Mouse (Mus musculus): ENCODE results near the gene Itgb2. TPM values are rescaled to one million over a fixed set of nuclear protein-coding genes. Genes with fewer than 3 reads are reported as not detected.

Itgb2 gene
- polyA plus RNA-seq (2014; fragmentation: Nextera tagmentation; extraction: Ambion mirVana): 2.3 and 2.4 TPM in 2 replicates

DNA sequence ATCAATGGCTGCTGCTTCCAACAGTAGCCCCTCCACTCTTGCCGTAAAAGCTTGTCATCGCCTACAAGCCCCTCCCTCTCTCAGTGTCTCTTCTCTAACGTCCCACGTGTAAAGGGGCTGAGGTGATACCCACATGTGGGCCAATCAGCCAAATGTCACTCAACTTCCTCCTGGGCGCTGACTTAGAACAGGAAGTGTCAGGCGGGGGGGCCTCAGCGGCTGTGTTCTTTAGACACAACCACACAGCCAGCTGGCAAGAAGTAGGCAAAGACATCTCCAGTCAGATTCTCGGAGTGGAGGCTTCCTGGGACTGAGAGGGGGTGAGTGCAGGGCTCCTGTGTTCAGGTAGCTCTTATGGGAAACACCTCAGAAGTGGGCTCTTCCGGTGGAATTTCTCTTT lies at the start of gene Itgb2:
TSS of gene Itgb2 (plus strand) at position 113 of the 400 bp plus-strand sequence.
- WGBS (ENCODE audit: insufficient replicate concordance): 45% methylated on average over 9 of the region's 9 CpGs
- peaks cover 16% of the 10 kb centered on the region for H3K4me1 ChIP-seq (ENCODE audit: control insufficient read depth, insufficient read depth, low read length)
- H3K9ac ChIP-seq (ENCODE audit: low read depth, low read length): no peak within 1 kb of the TSS
- H3K4me2 ChIP-seq: peak within 1 kb of the TSS; percentile 6; the same call in 1 of the 2 replicates
- no peaks in the 10 kb centered on the region for H3K36me3 ChIP-seq (ENCODE audit: control insufficient read depth, insufficient read depth, low read length)
- H3K27me3 ChIP-seq (ENCODE audit: control insufficient read depth, insufficient read depth, low read length): no peaks in the 10 kb centered on the region
- 0 out of 2 replicates have a peak within 1 kb of the TSS, but pooled peaks have one; percentile 11 for H3K27ac ChIP-seq (ENCODE audit: low read depth, low read length)
- H3K4me3 ChIP-seq (ENCODE audit: low read depth, low read length): no peak within 1 kb of the TSS
- no peaks in the 10 kb centered on the region for H3K9me3 ChIP-seq (replicated peaks; ENCODE audit: control insufficient read depth, low read length)
- no peak for ATAC-seq (replicated peaks; ENCODE audit: insufficient number of reproducible peaks, low FRiP score, low TSS enrichment)

DNA sequence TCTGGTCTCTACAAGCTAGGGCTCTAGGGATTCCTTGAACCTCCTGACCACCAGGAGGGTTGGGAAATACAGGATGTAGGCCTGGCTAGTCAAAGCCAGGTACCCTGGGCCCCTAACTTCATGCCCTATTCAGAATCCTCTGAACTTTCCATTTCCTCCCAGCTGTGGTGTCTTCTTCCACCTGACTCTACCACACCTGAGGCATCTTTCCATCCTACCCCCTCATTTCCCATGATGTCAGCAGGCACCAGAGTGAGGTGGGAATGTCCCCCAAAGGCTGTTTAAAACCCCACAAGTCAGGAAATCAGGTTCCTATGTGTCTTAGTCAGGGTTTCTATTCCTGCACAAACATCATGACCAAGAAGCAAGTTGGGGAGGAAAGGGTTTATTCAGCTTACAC lies 48.2 kb upstream of the Itgb2 start:
- H3K27me3 ChIP-seq (ENCODE audit: control insufficient read depth, insufficient read depth, low read length): no peaks in the 10 kb centered on the region
- H3K9ac ChIP-seq (ENCODE audit: low read depth, low read length): no peak overlapping the region
- no peak overlapping the region for H3K4me2 ChIP-seq
- H3K27ac ChIP-seq (ENCODE audit: low read depth, low read length): no peak overlapping the region
- H3K36me3 ChIP-seq (ENCODE audit: control insufficient read depth, insufficient read depth, low read length): no peaks in the 10 kb centered on the region; the same call in 1 of the 2 replicates
- H3K9me3 ChIP-seq (replicated peaks; ENCODE audit: control insufficient read depth, low read length): no peaks in the 10 kb centered on the region
- H3K4me3 ChIP-seq (ENCODE audit: low read depth, low read length): no peak overlapping the region
- ATAC-seq (replicated peaks; ENCODE audit: insufficient number of reproducible peaks, low FRiP score, low TSS enrichment): no peak
- peaks cover 32% of the 10 kb centered on the region for H3K4me1 ChIP-seq (ENCODE audit: control insufficient read depth, insufficient read depth, low read length)

DNA sequence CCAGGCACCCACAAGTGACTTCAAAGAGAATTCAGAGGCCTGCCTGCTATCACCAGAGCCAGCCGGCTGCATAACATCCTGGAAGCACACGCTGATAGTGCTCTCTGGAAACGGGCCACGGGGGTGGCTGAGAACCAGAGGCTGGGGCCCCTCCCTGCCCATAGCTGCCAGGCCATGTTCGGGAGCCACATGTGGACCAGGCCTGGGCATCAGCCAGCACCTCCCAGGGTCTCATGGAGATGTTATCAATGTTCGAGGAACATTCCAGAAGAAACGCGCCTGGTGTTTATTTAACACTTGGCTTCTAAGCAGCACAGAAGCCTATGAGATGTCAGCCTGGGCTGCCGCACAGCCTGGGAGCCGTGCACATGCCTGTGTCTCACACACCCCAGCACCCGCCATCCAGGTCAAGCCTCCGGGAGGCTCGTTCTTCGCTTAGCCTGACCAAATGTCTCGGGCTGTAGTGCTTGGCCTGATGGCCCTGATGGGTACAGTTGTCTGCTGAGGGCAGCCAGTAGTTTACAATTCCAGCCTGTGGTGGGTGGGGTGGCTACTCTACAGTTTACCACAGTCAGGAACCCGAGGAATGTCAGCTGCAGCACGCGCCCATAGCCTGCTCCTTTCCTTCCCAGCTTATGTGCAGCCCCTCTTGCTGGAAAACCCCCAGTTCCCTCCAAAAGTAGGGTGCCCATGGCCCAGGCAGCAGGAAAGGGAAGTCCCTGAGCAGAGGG lies 45.7 kb upstream of the Itgb2 start:
- no peaks in the 10 kb centered on the region for H3K9me3 ChIP-seq (replicated peaks; ENCODE audit: control insufficient read depth, low read length)
- WGBS (ENCODE audit: insufficient replicate concordance): 11% methylated on average over 18 of the region's 18 CpGs
- peaks cover 12% of the 10 kb centered on the region for H3K36me3 ChIP-seq (ENCODE audit: control insufficient read depth, insufficient read depth, low read length)
- ATAC-seq (replicated peaks; ENCODE audit: insufficient number of reproducible peaks, low FRiP score, low TSS enrichment): peak; percentile 77
- no peak overlapping the region for H3K4me3 ChIP-seq (ENCODE audit: low read depth, low read length)
- peaks cover 32% of the 10 kb centered on the region for H3K4me1 ChIP-seq (ENCODE audit: control insufficient read depth, insufficient read depth, low read length)
- peak overlapping the region; percentile 41 for H3K4me2 ChIP-seq
- no peaks in the 10 kb centered on the region for H3K27me3 ChIP-seq (ENCODE audit: control insufficient read depth, insufficient read depth, low read length)
- peak overlapping the region; percentile 82 for H3K27ac ChIP-seq (ENCODE audit: low read depth, low read length)
- H3K9ac ChIP-seq (ENCODE audit: low read depth, low read length): peak overlapping the region; percentile 23; the same call in 1 of the 2 replicates

DNA sequence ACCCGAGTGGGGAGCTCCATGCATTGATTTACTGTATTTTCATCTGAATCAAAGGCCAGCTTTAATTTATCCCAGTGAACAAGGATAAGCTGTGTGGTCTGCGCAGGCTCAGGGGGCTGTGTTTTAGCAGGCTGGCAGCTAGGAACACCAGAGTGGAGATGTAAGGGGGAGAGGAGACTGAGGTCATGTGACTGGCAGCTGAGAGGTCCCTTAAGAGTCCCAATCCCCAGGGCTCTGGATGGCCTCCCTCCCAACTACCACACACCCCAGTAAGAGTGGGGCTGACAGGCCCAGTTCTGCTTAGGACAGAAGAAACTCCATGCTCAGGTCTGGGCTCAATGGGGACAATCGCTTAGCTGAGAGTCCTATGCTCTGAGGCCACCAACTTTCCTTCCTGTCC lies 44.3 kb upstream of the Itgb2 start:
- no peaks in the 10 kb centered on the region for H3K27me3 ChIP-seq (ENCODE audit: control insufficient read depth, insufficient read depth, low read length)
- no peak overlapping the region for H3K4me2 ChIP-seq
- H3K9ac ChIP-seq (ENCODE audit: low read depth, low read length): no peak overlapping the region
- peaks cover 19% of the 10 kb centered on the region for H3K36me3 ChIP-seq (ENCODE audit: control insufficient read depth, insufficient read depth, low read length)
- 74% methylated on average over 3 of the region's 3 CpGs for WGBS (ENCODE audit: insufficient replicate concordance)
- no peaks in the 10 kb centered on the region for H3K9me3 ChIP-seq (replicated peaks; ENCODE audit: control insufficient read depth, low read length)
- ATAC-seq (replicated peaks; ENCODE audit: insufficient number of reproducible peaks, low FRiP score, low TSS enrichment): no peak
- H3K4me3 ChIP-seq (ENCODE audit: low read depth, low read length): no peak overlapping the region
- H3K4me1 ChIP-seq (ENCODE audit: control insufficient read depth, insufficient read depth, low read length): peaks cover 24% of the 10 kb centered on the region
- H3K27ac ChIP-seq (ENCODE audit: low read depth, low read length): no peak overlapping the region

DNA sequence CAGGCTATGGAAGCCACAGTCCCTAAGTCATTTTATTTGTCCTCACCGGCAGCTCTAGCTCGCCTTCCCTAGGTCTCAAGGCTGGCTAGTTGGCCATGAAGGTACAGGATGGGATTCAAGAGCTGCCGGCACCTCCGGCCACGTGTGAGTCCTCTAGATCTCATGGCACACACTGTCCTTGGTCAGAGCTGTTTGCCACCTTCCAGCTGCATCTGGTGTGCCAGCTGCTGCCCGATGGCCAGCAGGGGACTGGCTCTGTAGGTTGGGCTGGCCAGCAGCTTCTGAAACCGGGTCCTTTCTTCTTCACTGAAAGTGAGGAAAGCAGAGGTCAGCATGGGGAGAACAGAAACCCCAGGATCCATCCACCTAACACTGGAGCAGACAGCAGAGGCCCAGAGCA lies 41.9 kb upstream of the Itgb2 start:
- Histone ChIP-seq H3K4me3 (ENCODE audit: low read depth, low read length) (no peak overlapping the region), H3K27ac (ENCODE audit: low read depth, low read length) (no peak overlapping the region), H3K4me2 (no peak overlapping the region), H3K9me3 (replicated peaks; ENCODE audit: control insufficient read depth, low read length) (no peaks in the 10 kb centered on the region), H3K9ac (ENCODE audit: low read depth, low read length) (no peak overlapping the region), H3K4me1 (ENCODE audit: control insufficient read depth, insufficient read depth, low read length) (peaks cover 21% of the 10 kb centered on the region), H3K36me3 (ENCODE audit: control insufficient read depth, insufficient read depth, low read length) (peaks cover 28% of the 10 kb centered on the region), H3K27me3 (ENCODE audit: control insufficient read depth, insufficient read depth, low read length) (no peaks in the 10 kb centered on the region)
- WGBS (ENCODE audit: insufficient replicate concordance): 88% methylated on average over 7 of the region's 7 CpGs
- no peak for ATAC-seq (replicated peaks; ENCODE audit: insufficient number of reproducible peaks, low FRiP score, low TSS enrichment)

DNA sequence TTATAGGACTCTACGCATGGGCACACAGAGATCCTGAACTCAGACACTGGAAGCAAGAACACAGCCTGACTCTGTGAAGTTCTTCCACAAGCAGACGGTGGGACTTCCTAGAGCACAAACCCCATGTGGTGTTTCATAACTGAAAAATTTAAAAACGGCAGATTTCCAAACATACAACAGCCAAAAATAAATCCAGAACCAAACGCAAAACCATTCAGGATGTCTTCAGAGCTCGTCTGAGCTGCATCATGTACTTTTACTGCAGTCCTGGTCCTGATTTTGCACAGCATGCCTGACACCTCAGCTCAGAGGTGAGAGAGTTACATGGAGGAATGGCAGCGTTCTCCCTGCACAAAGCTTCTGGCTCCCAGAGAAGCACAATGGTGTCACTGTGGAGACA lies 38.5 kb upstream of the Itgb2 start:
- no peak for ATAC-seq (replicated peaks; ENCODE audit: insufficient number of reproducible peaks, low FRiP score, low TSS enrichment)
- Histone ChIP-seq H3K9me3 (replicated peaks; ENCODE audit: control insufficient read depth, low read length) (no peaks in the 10 kb centered on the region), H3K4me2 (no peak overlapping the region), H3K27me3 (ENCODE audit: control insufficient read depth, insufficient read depth, low read length) (no peaks in the 10 kb centered on the region), H3K27ac (ENCODE audit: low read depth, low read length) (no peak overlapping the region), H3K4me3 (ENCODE audit: low read depth, low read length) (no peak overlapping the region), H3K4me1 (ENCODE audit: control insufficient read depth, insufficient read depth, low read length) (no peaks in the 10 kb centered on the region), H3K9ac (ENCODE audit: low read depth, low read length) (no peak overlapping the region), H3K36me3 (ENCODE audit: control insufficient read depth, insufficient read depth, low read length) (peaks cover 34% of the 10 kb centered on the region)
- WGBS (ENCODE audit: insufficient replicate concordance): 88% methylated on average over 6 of the region's 6 CpGs

DNA sequence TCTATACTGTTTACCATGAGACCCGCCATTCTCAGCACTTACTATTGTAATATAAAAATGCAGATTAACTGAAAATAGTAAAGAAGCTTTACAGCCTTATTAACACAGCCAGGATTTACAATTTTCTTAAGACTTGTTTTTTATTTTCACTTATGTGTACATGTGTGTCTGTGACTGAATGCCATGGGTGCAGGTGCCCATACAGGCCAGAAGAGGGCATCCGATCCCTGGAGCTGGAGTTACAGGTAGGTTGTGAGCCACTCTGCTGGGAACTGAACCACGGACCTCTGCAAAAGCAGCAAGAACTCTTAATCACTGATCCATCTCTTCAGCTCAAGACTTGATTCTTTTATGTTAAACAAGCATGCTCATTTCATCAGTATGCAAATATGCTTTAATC lies 37.2 kb upstream of the Itgb2 start:
- no peak overlapping the region for H3K4me2 ChIP-seq
- no peaks in the 10 kb centered on the region for H3K4me1 ChIP-seq (ENCODE audit: control insufficient read depth, insufficient read depth, low read length)
- ATAC-seq (replicated peaks; ENCODE audit: insufficient number of reproducible peaks, low FRiP score, low TSS enrichment): no peak
- no peaks in the 10 kb centered on the region for H3K27me3 ChIP-seq (ENCODE audit: control insufficient read depth, insufficient read depth, low read length)
- no peak overlapping the region for H3K27ac ChIP-seq (ENCODE audit: low read depth, low read length)
- WGBS (ENCODE audit: insufficient replicate concordance): 95% methylated on average over 3 of the region's 3 CpGs
- no peak overlapping the region for H3K9ac ChIP-seq (ENCODE audit: low read depth, low read length)
- H3K36me3 ChIP-seq (ENCODE audit: control insufficient read depth, insufficient read depth, low read length): peaks cover 32% of the 10 kb centered on the region
- H3K9me3 ChIP-seq (replicated peaks; ENCODE audit: control insufficient read depth, low read length): no peaks in the 10 kb centered on the region
- no peak overlapping the region for H3K4me3 ChIP-seq (ENCODE audit: low read depth, low read length)

DNA sequence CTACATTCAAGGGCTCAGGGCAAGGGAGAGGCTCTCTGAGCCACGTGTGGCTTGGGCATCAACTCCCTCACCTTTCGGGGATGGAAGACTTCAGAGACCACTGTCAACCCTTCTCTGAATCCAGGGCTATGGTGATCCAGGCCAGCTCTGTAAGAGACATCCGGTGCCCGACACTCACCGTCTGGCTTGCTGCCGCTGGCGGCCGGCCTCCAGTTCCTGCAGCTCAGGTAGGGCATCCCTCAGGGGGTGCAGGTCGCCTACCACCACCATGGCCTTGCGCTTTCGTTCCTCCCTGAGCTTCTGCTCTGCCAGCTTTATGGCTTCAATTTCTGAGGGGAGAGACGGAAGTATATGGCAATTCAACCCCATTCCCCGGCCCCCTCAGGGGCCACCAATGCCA lies 32.9 kb upstream of the Itgb2 start:
- H3K4me2 ChIP-seq: no peak overlapping the region
- WGBS (ENCODE audit: insufficient replicate concordance): 90% methylated on average over 13 of the region's 13 CpGs
- no peak overlapping the region for H3K27ac ChIP-seq (ENCODE audit: low read depth, low read length)
- H3K9ac ChIP-seq (ENCODE audit: low read depth, low read length): no peak overlapping the region
- H3K36me3 ChIP-seq (ENCODE audit: control insufficient read depth, insufficient read depth, low read length): peaks cover 26% of the 10 kb centered on the region
- no peaks in the 10 kb centered on the region for H3K9me3 ChIP-seq (replicated peaks; ENCODE audit: control insufficient read depth, low read length)
- H3K4me1 ChIP-seq (ENCODE audit: control insufficient read depth, insufficient read depth, low read length): no peaks in the 10 kb centered on the region; the same call in 1 of the 2 replicates
- no peak overlapping the region for H3K4me3 ChIP-seq (ENCODE audit: low read depth, low read length)
- H3K27me3 ChIP-seq (ENCODE audit: control insufficient read depth, insufficient read depth, low read length): no peaks in the 10 kb centered on the region
- ATAC-seq (replicated peaks; ENCODE audit: insufficient number of reproducible peaks, low FRiP score, low TSS enrichment): no peak

DNA sequence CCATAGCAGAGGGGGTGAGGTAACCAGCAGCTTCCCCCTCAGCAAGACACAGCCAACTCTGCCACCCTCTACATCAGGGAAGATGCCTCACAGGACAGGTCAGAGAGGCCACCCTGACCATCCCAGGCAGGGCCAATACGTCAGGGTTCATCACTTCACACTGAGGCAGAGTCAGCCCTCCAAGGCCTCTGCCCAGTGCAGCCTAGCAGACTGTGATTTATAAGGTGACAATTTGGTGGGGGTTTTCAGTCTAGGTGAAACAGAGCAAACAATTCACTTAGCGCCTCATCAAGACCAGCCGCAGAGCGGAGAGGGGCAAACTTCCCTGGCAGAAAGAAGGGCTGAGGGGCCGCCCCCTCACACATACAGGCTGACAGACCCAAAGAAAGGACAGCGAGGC lies 31.8 kb upstream of the Itgb2 start:
- no peaks in the 10 kb centered on the region for H3K27me3 ChIP-seq (ENCODE audit: control insufficient read depth, insufficient read depth, low read length)
- no peak overlapping the region for H3K9ac ChIP-seq (ENCODE audit: low read depth, low read length)
- no peak overlapping the region for H3K27ac ChIP-seq (ENCODE audit: low read depth, low read length)
- H3K36me3 ChIP-seq (ENCODE audit: control insufficient read depth, insufficient read depth, low read length): peaks cover 25% of the 10 kb centered on the region
- H3K4me1 ChIP-seq (ENCODE audit: control insufficient read depth, insufficient read depth, low read length): no peaks in the 10 kb centered on the region; the same call in 1 of the 2 replicates
- no peak overlapping the region for H3K4me2 ChIP-seq
- no peak overlapping the region for H3K4me3 ChIP-seq (ENCODE audit: low read depth, low read length)
- WGBS (ENCODE audit: insufficient replicate concordance): 62% methylated on average over 6 of the region's 6 CpGs
- ATAC-seq (replicated peaks; ENCODE audit: insufficient number of reproducible peaks, low FRiP score, low TSS enrichment): no peak
- H3K9me3 ChIP-seq (replicated peaks; ENCODE audit: control insufficient read depth, low read length): no peaks in the 10 kb centered on the region

Data from heart, embryonic 11.5 days (tissue).